Mouse (Mus musculus) forebrain, postnatal 0 days (tissue): ENCODE data around the gene Cbarp. TPM values are rescaled to one million over a fixed set of nuclear protein-coding genes. Genes with fewer than 3 reads are reported as not detected.
"Not testable (repeated sequence)": the region's sequence is repeated elsewhere in the genome, so short reads cannot be mapped to it uniquely, and the experiment has no call there.

Source experiments
- ATAC-seq: fragments of 200-750 bp; cut with Nextera tagmentation; 2 replicates; pipeline ENCODE4 v1.8.0; 2017; ENCODE audit warnings: mild to moderate bottlenecking, moderate library complexity
- DNase-seq: peaks from one replicate; pipeline ENCODE4 v3.0.0-alpha.2; 2015
- H3K27ac ChIP-seq: fragments of 300-500 bp; sonication (generic); 2 replicates; pipeline ENCODE4 v1.5.1; 2014; ENCODE audit warnings: low read depth, mild to moderate bottlenecking, antibody characterized with exemption, low read length, moderate library complexity, mixed read lengths
- H3K27me3 ChIP-seq: fragments of 300-500 bp; sonication (generic); 2 replicates; pipeline ENCODE4 v1.6.1; 2014; ENCODE audit warnings: mild to moderate bottlenecking, low read length, mixed read lengths; ENCODE audit not compliant: insufficient read depth
- H3K36me3 ChIP-seq: fragments of 300-500 bp; sonication (generic); 2 replicates; pipeline ENCODE4 v1.6.1; 2014; ENCODE audit warnings: mild to moderate bottlenecking, moderate library complexity; ENCODE audit not compliant: insufficient read depth
- H3K4me1 ChIP-seq: fragments of 300-500 bp; sonication (generic); 2 replicates; pipeline ENCODE4 v1.6.1; 2014; ENCODE audit warnings: antibody characterized with exemption; ENCODE audit not compliant: insufficient read depth
- H3K4me2 ChIP-seq: fragments of 300-500 bp; sonication (generic); 2 replicates; pipeline ENCODE4 v1.6.1; 2014; ENCODE audit warnings: low read depth, mild to moderate bottlenecking, moderate library complexity
- H3K4me3 ChIP-seq: fragments of 300-500 bp; sonication (generic); 2 replicates; pipeline ENCODE4 v1.5.1; 2014; ENCODE audit warnings: low read depth, low read length, mixed read lengths
- H3K9ac ChIP-seq: fragments of 300-500 bp; sonication (generic); 2 replicates; pipeline ENCODE4 v1.6.1; 2014; ENCODE audit warnings: mild to moderate bottlenecking
- H3K9me3 ChIP-seq: fragments of 300-500 bp; sonication (generic); 2 replicates; pipeline ENCODE4 v1.6.1; 2016; ENCODE audit warnings: low read length
- CTCF ChIP-seq: sonication (generic); IDR thresholded peaks from 2 replicates; pipeline ENCODE4 v1.5.1; 2016; ENCODE audit warnings: antibody characterized with exemption, control low read depth, low read depth
- WGBS: fragments of 180-500 bp; shearing (Covaris S2); extraction: QIAGEN DNeasy Blood & Tissue Kit; methylation state at CpG from one replicate; pipeline ENCODE4 v1.1.7; 2014; 5-methylcytosine and 5-hydroxymethylcytosine counted together
- polyA plus RNA-seq: library from polyadenylated mRNA; unstranded; fragments of >200 nt; fragmentation: Nextera tagmentation; extraction: Ambion mirVana; gene quantifications from 2 replicates; pipeline ENCODE4 v1.2.1, GENCODE M21; 2015
- total RNA-seq: library from RNA; depleted of rRNA; stranded (reverse); fragments of >200 nt; gene quantifications from 2 replicates; pipeline ENCODE4 v1.2.3, GENCODE M21; 2014

Gene Cbarp
- total and polyA plus RNA-seq, 2 experiments from 2014 or later: 68.2 to 151 TPM

GRCm38 (mm10) chr10:80170052-80170451, 29.4 kb upstream of the Cbarp start:
- H3K9me3 ChIP-seq: no peaks in the 10 kb centered on the region
- no peak for TF ChIP-seq CTCF
- 94% methylated on average over 16 of the region's 16 CpGs for WGBS
- DNase-seq (no peak), ATAC-seq (no peak)
- H3K27me3 ChIP-seq: no peaks in the 10 kb centered on the region
- H3K36me3 ChIP-seq: peaks cover 27% of the 10 kb centered on the region
- H3K4me2 ChIP-seq: no peak overlapping the region
- peaks cover 23% of the 10 kb centered on the region for H3K4me1 ChIP-seq
- H3K9ac ChIP-seq: no peak overlapping the region
- no peak overlapping the region for H3K27ac ChIP-seq
- no peak overlapping the region for H3K4me3 ChIP-seq

- TF ChIP-seq CTCF: no peak
- DNase-seq (no peak), ATAC-seq (no peak)
- Histone ChIP-seq H3K36me3 (peaks cover 27% of the 10 kb centered on the region), H3K27ac (no peak overlapping the region), H3K27me3 (no peaks in the 10 kb centered on the region), H3K4me1 (peaks cover 23% of the 10 kb centered on the region), H3K4me3 (no peak overlapping the region), H3K9ac (no peak overlapping the region), H3K9me3 (no peaks in the 10 kb centered on the region), H3K4me2 (no peak overlapping the region)
- 89% methylated on average over 7 of the region's 7 CpGs for WGBS
Measured at GRCm38 (mm10) chr10:80169651-80170050, 29.0 kb upstream of the Cbarp start.

GRCm38 (mm10) chr10:80169070-80169469, 28.4 kb upstream of the Cbarp start:
- Histone ChIP-seq H3K4me2 (peak overlapping the region; percentile 57), H3K36me3 (peaks cover 27% of the 10 kb centered on the region), H3K9me3 (no peaks in the 10 kb centered on the region), H3K4me1 (peaks cover 26% of the 10 kb centered on the region), H3K9ac (peak overlapping the region; percentile 100; the same call in 1 of the 2 replicates), H3K27ac (no peak overlapping the region), H3K27me3 (no peaks in the 10 kb centered on the region), H3K4me3 (peak overlapping the region; percentile 99; the same call in 1 of the 2 replicates)
- ATAC-seq (no peak), DNase-seq (no peak)
- WGBS: 44% methylated on average over 1 of the region's 1 CpGs
- TF ChIP-seq CTCF: no peak

GRCm38 (mm10) chr10:80168038-80168661, 27.5 kb upstream of the Cbarp start:
- under 1% methylated on average over 48 of the region's 48 CpGs for WGBS
- Histone ChIP-seq H3K36me3 (peaks cover 27% of the 10 kb centered on the region), H3K4me2 (peak overlapping the region; percentile 57), H3K9ac (peak overlapping the region; percentile 100), H3K9me3 (no peaks in the 10 kb centered on the region), H3K4me1 (peaks cover 26% of the 10 kb centered on the region), H3K27ac (peak overlapping the region; percentile 100), H3K27me3 (no peaks in the 10 kb centered on the region), H3K4me3 (peak overlapping the region; percentile 99)
- peak; percentile 94 for DNase-seq
- no peak for TF ChIP-seq CTCF
- ATAC-seq: peak; percentile 32

GRCm38 (mm10) chr10:80167460-80168037, 26.9 kb upstream of the Cbarp start:
- Histone ChIP-seq H3K27me3 (no peaks in the 10 kb centered on the region), H3K4me1 (peaks cover 26% of the 10 kb centered on the region), H3K4me3 (peak overlapping the region; percentile 99), H3K9ac (peak overlapping the region; percentile 100), H3K9me3 (no peaks in the 10 kb centered on the region), H3K4me2 (peak overlapping the region; percentile 57), H3K36me3 (peaks cover 27% of the 10 kb centered on the region), H3K27ac (peak overlapping the region; percentile 100)
- WGBS: under 1% methylated on average over 55 of the region's 55 CpGs
- DNase-seq (peak; percentile 100), ATAC-seq (peak; percentile 91)
- TF ChIP-seq CTCF: no peak

GRCm38 (mm10) chr10:80166136-80166535, 25.5 kb upstream of the Cbarp start:
- Histone ChIP-seq H3K27ac (peak overlapping the region; percentile 76), H3K36me3 (peaks cover 14% of the 10 kb centered on the region), H3K9ac (peak overlapping the region; percentile 65; the same call in 1 of the 2 replicates), H3K4me2 (peak overlapping the region; percentile 83), H3K4me1 (peaks cover 26% of the 10 kb centered on the region)
- not testable (repeated sequence) for H3K9me3 ChIP-seq, H3K4me3 ChIP-seq, DNase-seq, ATAC-seq, H3K27me3 ChIP-seq
- WGBS: 87% methylated on average over 4 of the region's 4 CpGs

GRCm38 (mm10) chr10:80165392-80166128, 24.9 kb upstream of the Cbarp start, which contains the start of gene Cirbp:
Gene Cirbp, plus strand, starts transcription at chr10:80165985.
- TF ChIP-seq CTCF: no peak
- peak within 1 kb of the TSS; percentile 82 for H3K27ac ChIP-seq
- peaks cover 30% of the 10 kb centered on the region for H3K4me1 ChIP-seq
- peak within 1 kb of the TSS; percentile 42 for H3K4me3 ChIP-seq
- peak within 1 kb of the TSS; percentile 83 for H3K4me2 ChIP-seq
- DNase-seq (peak; percentile 74), ATAC-seq (peak; percentile 24)
- H3K9ac ChIP-seq: peak within 1 kb of the TSS; percentile 65
- H3K36me3 ChIP-seq: peaks cover 9% of the 10 kb centered on the region
- H3K27me3 ChIP-seq: no peaks in the 10 kb centered on the region
- WGBS: 13% methylated on average over 20 of the region's 20 CpGs
- no peaks in the 10 kb centered on the region for H3K9me3 ChIP-seq
